Mouse (Mus musculus) brain, embryonic 18.5 days (tissue): Measurements from ENCODE around the gene Sh3bgrl2.
"Not testable (repeated sequence)": the region's sequence is repeated elsewhere in the genome, so short reads cannot be mapped to it uniquely, and the experiment has no call there.

ENCODE experiments used
- DNase-seq: peaks from one replicate; pipeline ENCODE4 v3.0.0-alpha.2; 2012; ENCODE audit warnings: low read depth, low spot score

Gene Sh3bgrl2

DNA sequence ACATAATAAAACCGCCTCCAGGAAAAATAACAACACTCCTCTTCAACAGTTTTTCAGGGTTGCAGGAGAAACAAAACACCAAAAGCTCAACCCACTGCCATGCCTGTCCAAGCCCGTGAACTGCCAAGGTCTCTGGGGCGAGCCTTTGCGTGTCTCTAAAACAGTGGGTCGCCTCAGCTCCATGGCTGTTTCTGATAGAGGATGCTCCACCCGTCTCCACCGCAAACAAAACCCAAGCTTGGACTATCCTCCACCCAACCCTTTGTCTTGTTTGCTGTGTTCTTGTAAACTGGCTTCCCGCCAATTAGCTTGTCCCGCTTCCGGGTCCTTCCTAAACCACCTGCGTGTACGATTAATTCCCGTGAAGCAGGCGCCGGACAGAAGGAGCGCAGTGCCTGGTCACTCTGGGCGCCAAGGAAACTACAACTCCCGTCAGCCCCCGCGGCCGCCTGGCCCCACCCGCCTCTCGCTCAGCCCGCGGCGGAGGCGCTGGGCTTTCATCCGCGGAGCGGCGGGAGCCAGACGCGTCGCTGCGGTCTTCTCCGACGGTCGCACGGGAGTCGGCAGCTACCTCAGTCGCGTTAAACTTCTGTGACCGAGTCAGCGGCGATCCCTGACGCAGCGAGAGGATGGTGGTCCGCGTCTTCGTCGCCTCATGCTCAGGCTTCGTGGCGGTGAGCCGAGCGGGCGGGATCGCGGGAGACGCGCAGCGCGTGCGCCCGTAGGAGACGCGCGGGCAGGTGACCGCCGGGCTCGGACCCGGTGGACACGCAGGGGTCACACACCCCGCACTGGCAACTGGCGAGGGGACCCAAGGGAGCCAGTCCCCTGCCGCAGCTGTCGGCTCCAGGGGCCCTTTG lies at the start of gene Sh3bgrl2:
TSS of gene Sh3bgrl2 (plus strand) at position 498 of the 860 bp plus-strand sequence.
- DNase-seq: peak; percentile 45

DNA sequence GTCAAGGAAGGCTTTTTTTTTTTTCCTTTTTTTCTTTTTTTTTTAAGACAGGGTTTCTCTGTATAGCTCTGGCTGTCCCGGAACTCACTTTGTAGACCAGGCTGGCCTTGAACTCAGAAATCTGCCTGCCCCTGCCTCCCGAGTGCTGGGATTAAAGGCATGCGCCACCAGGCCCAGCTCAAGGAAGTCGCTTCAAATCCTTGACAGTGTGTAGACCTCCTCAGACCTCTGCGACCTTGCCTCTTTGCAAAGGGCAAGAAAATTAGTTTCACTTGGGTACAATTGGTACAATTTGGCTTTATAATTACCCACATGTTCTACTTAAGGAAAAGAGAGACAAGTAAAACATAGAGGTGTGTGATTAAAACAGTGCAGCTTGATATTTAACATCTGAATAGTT lies 29.0 kb upstream of the Sh3bgrl2 start:
- DNase-seq: not testable (repeated sequence)

DNA sequence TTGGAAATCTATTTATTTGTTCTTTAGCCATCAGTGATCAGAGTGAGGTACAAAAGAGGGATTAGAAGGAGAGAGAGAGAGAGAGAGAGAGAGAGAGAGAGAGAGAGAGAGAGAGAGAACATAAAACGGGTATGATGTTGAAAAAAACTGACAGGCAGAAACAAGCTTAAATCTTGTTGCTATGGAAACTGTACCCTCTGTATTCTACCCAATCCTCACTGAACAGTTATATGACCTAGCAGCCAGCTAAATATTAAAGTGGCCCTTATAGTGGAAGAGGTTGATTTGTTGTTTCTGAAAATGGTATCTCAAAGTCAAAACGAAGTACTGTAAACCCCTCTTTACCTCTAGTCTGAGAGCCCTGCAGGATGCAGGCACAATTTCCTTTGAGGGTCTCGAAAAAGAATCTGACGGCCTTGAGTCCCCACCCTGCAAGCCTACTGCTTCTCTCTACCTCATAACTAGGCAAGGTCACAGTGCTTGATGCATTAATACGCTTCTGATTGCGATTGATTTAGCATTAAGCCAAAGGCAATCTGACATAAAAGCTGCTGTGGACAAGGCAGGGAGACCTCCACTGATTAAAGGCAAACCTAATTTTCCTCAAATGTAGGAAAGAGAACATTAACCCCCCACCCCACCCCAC lies 28.5 kb upstream of the Sh3bgrl2 start:
- DNase-seq: peak; percentile 43

DNA sequence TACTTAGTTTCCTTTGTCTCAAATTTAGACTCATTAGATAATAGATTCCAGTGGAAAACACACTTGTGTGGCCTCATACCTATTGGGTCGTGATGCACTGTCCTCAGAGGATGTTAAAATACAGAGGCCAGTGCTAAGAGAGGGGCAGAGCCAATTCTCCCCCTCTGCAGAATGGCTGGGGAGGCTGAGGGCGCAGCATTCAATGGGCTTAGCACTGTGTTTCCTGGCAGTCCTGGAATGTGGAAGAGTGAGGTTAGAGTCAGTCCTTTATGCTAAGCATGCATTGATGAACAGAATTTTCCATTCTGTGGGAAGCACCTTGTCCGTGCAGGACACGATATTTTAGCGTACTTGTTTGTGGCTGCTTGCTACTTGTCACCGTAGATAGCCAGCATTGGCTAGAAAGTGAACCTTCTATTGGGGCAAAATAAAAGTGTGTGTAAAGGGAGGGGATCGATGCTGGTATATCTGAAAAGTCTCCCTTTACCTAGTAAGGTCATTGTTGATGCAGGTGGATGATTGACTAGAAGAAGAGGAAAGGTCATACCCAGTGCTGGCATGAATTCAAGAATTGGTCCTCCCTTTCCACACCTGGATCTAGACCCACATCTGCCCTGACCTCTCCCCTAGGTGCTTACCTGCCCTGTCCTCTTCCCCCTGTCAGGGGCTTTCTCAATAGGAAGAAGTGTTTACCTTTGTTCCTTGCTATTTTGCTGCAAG lies 20.6 kb upstream of the Sh3bgrl2 start:
- no peak for DNase-seq

DNA sequence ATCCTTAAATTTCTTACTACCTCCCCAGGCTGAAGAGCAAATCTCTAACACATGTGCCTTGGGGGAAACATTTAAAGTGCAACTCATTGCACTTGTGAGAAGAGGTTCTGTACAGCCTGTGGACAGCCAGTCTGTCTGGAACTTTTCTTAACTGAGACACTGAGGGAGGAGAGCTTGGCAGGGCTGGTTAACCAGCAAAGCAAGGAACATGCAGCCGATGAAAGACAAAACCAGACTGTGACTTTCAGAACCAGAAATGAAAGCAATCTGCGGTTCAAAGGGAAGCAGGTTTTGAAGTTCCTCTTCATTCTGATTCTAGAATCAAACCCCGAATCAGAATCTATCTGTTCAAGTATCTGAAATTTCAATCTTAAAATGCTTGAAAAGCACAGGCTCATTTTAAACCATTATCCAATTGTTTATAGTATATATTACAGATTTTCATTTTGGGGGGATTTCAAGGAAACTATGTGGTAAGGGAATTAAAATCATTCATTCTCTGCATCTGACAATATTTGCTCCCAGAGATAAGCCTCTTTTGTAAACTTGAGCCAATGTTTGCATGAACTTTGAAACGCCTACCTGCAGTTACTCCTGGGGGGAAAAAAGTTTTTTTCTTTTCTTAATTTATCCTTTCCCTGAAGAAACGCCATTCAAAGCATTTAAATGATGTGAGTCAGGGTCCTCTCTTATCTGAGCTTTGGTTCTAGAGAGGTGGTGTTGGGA lies 14.9 kb upstream of the Sh3bgrl2 start:
- no peak for DNase-seq

DNA sequence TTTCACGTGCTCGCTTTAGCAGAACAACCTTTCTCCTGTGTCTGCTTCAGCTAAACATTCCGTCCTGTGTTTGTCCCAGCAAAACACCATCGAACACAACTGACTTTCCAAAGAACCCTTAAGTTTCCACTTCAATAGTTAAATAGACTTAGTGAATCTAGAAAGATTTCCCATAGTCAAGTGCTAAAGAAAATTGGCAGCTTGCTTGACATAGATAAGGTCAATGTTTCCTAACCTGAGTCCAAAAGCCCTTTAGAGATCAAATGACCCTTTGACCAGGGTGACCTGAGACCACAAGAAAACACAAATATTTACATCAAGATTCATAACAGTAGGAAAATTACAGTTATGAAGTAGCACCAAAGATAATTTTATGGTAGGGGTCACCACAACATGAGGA lies 11.2 kb upstream of the Sh3bgrl2 start:
- DNase-seq: no peak

DNA sequence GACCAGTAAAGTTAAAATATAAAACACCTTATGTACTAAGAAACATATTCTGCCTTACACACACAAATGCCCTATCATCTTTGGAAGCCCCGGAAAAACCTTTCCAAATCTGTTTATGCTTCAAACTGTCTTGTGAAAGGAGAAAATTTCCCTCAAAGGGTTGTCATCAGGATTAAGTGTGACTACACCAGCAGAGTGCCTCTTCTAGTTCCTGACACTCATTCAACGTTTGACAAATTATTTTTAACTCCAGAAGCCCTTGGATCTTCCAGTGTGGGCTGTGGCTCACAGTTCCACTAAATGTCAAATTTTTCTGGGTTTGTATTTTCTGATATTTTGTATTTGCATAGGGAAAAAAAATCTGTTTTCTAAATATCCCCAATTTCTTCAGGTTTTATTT lies 10.6 kb upstream of the Sh3bgrl2 start:
- no peak for DNase-seq

DNA sequence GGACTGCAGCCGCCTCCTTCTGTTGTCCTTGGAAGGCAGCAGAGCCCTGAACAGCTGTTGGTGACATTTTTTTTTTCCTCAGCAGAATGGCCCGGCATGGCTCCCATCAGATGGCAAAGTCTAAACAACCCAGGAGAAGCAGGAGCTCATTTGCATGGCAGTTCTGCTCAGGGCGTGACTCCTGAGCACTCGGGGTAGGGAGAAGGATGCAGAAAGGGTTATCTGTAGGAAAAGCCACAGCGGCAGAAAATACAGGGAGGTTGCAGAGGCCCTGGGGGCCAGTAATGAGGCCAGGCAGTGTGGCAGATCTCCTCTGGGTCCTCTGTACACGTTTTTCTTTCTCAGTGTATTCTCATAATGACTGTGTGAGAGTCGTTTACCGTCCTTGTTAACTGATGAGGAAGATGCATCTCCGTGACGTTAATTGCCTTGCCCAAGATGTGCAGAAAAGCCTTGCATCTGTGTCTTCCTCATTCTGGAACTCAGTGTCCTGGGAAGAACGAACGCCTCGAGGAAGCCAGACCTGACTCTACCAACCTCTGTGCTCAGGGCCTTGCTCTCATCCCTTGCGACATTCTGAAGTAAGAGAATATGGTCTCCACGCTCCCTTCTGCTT lies 10.1 kb upstream of the Sh3bgrl2 start:
- no peak for DNase-seq

DNA sequence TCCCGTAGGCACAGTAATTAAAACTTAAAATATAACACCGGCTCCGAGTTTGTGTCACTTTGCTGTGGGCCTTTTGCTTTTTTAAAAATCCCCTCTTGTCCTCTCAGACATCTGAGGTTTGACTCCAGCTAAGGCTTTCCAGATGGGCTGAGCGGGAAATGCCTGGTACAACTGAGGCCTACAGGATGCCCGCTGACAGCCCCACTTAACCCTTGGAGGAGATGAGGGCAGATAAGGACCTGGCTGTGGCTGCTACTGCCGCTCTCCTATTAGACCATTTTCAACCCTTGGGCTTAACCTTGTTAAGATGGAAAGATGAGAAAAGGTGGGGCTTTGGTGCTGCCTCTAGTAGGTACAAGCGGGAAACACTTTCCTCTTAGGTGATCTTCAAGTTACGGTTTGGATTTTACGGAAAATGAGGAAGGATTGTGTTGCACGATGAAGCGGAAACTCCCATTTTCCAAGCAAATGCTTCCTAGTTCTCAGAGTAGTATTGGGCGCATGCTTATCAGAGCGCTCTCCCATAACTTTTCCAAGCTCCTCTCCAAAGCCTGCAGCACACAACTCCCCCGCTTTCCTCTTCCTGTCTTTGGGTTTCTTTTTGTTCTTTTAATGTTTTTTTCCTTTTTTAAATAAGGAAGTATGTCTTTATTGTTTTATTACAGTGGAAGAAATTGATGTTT lies 8.2 kb upstream of the Sh3bgrl2 start:
- no peak for DNase-seq

DNA sequence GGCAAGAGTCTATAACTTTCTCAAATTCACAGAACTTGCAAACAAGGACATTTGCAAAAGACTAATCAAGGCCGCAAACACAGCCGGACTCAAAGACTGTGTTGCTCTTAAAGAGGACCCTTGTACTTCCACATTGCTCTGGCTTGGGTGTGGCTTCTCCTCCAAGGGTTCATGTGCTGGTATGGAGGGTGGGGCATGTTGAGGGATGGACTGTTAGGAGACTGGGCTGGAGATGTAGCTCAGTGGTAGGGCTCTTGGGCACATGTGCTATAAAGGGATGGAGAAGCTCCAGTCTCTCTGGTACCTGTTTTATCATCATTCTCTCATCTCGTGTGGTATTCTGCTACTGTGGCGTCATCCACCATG lies 7.7 kb upstream of the Sh3bgrl2 start:
- DNase-seq: no peak

DNA sequence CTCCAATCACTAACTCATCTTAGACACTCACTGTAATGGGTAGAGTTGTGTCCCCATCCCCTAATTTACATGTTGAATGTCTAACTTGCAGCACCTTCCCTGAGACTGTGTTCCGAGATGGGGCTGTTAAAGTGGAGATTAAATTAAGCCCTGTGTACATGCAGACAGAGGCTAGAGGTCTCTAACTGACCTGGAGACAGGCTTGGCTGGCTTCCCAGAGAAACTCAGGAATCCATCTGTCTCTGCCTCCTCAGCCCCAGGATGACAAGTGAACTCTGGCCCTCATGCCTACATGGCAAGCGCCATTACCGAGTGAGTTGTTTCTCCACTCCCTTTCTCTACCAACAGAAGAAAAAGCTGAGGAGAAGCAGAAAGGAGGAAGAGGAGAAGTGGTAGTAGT lies 7.2 kb upstream of the Sh3bgrl2 start:
- no peak for DNase-seq

DNA sequence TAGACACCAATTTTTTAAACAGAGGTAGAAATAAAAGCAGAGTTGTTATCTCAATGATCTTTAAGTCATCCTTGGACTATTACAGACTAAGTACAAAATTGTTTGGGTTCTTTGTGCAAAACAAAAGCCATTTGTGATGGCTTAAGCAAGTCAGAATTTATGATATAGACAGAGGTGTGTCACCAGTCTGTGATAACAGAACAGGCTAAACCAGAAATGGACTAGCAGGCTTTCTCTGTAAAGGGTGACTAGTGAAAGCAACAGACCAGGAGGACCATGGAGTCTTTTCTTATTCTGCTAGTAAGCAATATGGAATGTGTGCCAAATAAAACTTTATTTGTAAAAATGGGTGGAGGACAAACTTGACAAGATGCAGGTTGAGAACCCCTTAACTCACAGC lies 2.9 kb upstream of the Sh3bgrl2 start:
- DNase-seq: no peak

DNA sequence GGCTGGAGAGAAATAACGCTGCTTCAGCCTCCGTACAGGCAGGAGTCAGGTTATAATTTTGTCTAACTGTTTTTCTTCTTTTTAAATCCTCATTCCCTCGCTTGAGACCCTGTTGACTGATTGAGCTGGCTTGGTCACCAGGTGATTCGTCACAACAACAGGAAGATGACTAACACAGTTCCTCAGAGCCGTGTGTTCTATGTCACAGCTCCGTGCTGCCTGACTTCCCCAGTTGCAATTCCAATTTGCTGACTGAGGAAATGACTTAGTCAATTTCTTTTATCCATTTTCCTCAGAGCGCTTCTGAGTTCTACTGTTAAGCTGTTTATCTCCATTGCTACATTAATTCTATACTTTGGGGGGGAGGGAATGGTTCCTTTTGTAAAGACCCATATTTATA lies 1.8 kb upstream of the Sh3bgrl2 start:
- DNase-seq: no peak

DNA sequence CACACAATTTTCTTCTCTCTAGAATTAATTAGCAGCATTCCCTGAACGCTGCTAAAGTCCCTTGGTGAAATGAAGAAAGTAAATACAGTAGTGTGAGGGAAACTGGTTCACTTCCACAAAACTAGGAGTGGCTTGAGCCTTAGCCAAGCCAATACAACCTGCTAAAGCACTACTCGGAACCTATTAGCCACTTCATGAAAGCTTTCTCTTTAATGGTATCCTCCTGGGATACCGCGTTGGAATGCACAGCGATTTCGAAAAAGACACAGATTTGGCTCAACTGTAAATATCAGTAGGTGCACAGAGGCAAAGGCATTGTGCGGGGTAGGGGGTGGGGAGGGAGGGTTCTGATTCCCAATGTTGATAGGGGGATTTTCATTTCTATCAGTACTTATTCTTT lies 898 bp upstream of the Sh3bgrl2 start:
- DNase-seq: no peak

DNA sequence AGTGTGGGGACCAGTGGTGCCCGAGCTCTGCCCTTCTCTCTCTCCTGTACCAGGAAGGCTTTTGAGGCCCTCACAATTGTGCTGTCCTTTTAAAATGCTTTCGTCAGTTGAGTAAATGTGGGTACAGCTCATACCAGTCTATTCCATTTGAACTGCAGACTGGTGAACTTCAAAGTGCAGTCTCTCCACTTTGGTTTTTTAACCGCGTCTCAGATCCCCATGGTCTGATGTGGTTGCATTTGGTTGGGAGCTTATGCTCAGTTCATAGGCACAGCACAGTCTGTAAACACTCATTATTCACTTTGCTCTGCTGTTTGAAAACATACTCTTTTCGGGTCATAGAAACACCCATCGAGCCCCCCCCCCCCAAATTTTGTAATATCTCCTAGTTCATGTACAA lies 1.7 kb downstream of the Sh3bgrl2 start:
- DNase-seq: no peak

DNA sequence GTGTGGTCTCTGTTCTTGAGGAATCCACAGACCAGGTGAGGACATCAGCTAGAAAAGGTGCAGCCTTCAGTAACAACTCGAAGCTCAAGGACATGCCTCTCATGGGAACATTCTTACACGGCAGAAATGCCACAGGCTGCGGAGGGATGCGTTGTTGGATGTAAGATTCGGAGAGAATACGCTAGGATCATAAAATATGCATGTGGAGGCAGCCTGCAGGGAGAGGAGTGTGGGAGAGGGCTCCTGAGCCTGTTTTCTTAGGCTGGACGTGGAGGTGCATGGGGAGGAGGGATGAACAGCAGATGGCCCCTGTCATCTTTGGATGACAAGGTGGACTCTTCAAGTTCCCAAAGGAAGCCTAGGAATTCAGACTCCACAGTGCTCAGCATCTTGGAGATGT lies 3.0 kb downstream of the Sh3bgrl2 start:
- DNase-seq: no peak

DNA sequence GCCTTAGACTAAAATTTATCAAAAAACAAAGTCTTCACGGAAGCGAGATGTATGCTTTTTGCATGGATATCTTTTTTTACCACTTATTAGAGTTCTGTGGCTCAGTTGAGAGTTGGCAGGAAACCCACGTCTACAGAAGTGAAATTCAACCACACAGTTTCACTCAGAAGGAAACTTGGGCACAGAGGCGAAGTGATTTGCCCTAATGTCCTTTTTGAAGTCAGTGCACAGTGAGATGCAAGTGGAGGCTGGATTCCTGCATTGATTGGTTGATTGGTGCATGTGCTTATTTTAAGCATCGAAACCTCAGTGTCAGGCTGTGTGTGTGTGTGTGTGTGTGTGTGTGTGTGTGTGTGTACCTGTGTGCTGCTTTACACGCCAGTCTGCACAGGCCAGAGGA lies 3.5 kb downstream of the Sh3bgrl2 start:
- DNase-seq: no peak

DNA sequence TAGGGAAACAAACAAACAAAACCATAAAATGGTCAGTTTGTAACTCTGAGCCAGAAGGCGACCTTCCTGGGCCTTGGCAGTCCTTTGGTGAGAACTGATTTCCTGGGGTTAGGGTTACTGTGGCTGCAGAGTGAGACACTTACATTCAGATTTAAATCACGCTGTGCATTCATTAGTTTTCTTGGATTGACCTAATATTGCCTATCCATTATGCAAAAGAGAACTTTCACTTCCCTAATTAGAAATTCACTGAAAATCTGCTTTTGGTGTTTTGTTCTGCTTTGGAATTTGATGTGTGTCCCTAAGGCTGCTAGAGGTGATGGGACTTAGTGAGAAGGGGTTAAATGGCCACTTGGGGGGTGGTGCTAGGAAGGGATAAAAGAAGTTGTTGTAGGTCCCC lies 7.5 kb downstream of the Sh3bgrl2 start:
- DNase-seq: no peak

DNA sequence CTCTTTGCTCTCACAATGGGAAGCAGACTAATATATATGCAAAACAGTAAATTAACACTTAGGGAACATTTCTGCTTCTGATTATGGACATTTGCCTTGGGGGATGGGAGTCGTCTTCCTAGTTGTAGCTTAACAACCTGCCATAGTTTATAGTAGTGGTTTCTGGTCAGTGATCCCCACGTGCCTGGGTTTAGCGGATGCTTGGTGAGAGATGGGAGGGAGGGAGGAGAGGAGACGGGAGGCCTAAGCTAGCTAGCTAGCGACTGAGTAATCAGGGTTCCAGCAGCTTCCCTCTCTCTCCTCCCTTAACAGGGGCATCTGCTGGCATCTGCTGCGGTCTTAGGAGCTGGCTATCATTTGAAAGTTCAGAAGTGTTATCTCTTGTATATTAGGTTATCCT lies 8.1 kb downstream of the Sh3bgrl2 start:
- no peak for DNase-seq

DNA sequence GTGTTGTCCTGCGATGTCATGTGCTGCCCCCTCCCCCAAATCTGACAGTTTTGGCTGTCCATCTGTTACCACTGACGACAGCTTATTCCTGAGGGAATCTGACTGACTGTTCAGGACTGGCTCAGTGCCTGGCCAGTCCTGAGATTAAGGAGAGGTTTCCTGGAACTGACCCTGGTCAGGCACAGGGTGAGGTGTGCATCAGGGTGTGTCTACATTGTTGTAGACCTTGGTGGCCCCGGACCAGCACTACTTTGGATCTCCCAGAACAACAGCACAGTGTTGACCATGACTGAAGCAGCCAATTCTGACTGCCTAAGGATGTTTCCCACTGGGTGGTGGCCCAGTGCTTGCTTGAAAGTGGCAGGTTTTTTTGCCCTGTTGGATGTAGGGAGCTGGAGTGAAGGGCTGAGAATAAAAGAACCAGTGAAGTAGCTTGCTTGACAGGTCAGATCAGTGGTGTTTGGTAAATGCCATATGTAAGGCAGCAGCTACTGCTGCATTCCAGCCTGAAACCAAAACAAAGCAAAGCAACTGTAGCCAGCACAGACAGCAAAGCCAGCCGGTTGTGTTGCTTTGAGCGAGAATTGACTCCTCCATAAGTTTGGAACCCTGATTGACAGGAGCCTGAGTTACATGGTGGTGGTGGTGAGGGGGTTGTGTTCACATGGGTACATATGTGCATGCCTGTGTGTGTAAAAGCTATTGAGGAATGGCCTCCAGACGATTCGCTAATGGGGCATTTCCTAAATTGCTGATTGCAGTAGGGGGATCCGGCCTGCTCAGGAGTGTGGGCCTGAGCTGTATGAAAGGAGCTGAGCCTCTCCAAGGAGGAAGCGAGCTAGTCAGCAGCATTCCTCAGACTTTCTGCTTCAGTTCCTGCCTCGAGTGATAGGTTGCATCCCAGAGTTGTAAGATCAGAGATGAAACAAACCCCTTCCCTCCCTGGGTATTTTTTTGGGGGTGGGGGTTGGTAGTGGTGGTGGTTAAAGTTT lies 8.9 kb downstream of the Sh3bgrl2 start:
- no peak for DNase-seq
